Mouse (Mus musculus) heart, postnatal 4 days (tissue): ENCODE data around the gene Hsp90aa1. TPM values are rescaled to one million over a fixed set of nuclear protein-coding genes. Genes with fewer than 3 reads are reported as not detected.

Experiments used
- microRNA-seq, 2 experiments: library from miRNA; unstranded; fragments of <30 nt; microRNA quantifications; one replicate each; pipeline ENCODE4 v1.2.0; 2021 to 2022
- total RNA-seq, 2 experiments: library from RNA; stranded (reverse); gene quantifications; 2 replicates each; pipeline ENCODE4 v1.2.3; 2021

The Hsp90aa1 gene
- total RNA-seq, 2 experiments from 2014 or later = 275 to 295 TPM

Small RNAs within 50 kb of the gene (microRNA-seq; reads per million reads assigned to microRNA genes)
- gene Gm27299 = 0 reads per million in 2 experiments

Other genes with a start within 250 kb of the Hsp90aa1 start
- gene Dync1h1, start 101.3 kb downstream of the Hsp90aa1 start, total RNA-seq = 100 to 1,000 TPM; 172 to 173 TPM
- not detected for gene 1700001K19Rik, start 20.1 kb downstream of the Hsp90aa1 start, total RNA-seq
- 10 to 100 TPM; 33.7 to 35.2 TPM for gene Wdr20, start 35.2 kb upstream of the Hsp90aa1 start, total RNA-seq
- 1 to 10 TPM; 1.3 to 1.6 TPM for gene Mok, start 138.2 kb upstream of the Hsp90aa1 start, total RNA-seq
- gene Zfp839, start 147.5 kb upstream of the Hsp90aa1 start, total RNA-seq = 1 to 10 TPM; 6.7 to 6.9 TPM
- 10 to 100 TPM; 45.7 to 50.1 TPM for gene Cinp, start 186.4 kb upstream of the Hsp90aa1 start, total RNA-seq
- 1 to 10 TPM; 5.2 to 6.0 TPM for gene Tecpr2, start 186.5 kb upstream of the Hsp90aa1 start, total RNA-seq